Mouse (Mus musculus) cerebellum, postnatal 14 days (tissue): ENCODE data around the gene Kat8.
A peak's percentile ranks its signal among the peaks of the same experiment; 100 is the strongest.

Experiments used
- DNase-seq, 2 experiments: peaks; one replicate each; pipeline ENCODE4 v3.0.0; 2021; ENCODE audit warnings: mixed read lengths in 2 of 2

Gene Kat8

DNA sequence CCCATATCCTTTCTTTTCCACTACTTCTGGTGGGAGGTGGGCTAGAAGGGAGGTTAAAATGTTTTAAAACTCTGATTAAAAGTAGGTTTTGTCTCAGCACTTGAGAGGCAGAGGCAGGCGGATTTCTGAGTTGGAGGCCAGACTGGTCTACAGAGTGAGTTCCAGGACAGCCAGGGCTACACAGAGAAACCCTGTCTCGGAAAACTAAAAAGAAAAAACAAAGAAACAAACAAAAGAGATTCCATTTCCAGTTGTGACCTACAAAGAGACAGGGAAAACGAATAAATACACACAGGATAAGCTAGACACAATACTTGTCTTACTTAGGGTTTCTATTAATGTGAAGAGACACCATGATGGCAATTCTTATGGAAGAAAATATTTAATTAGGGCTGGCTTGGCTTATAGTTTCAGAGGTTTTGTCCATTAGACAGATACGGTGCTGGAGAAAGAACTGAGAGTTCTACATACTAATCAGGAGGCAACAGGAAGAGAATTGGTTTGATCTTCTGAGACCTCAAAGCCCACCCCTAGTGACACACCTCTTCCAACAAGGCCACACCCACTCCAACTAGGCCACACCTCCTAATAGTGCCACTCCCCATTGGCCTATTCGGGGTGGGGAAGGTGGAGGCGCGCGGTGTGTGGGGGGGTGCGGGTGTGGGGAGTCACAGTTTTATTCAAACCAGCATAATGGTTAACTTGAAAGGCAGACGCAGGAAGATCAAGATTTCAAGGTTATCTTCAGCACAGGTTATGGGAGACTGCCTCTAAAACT lies 13.9 kb upstream of the Kat8 start:
- DNase-seq = no peak

DNA sequence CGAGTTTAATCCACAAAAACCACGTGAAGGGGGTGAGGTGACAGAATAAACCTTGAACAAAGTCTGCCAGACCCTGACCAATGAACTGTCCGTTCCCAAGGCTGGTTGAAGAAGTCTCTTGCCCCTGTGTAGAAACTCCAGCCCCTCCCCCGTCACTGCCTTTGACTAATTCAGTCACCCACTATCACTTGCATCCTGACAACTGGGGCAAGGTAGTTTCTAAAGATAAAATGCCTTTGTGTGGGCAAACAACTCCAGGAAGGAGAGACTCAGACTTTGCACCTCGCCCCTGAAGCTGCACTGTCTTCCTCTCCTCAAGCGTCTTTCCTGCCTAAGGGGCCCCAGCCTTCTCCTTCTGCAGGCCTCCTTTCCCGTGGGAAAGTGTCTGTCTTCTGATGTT lies 12.3 kb upstream of the Kat8 start:
- DNase-seq = no peak

DNA sequence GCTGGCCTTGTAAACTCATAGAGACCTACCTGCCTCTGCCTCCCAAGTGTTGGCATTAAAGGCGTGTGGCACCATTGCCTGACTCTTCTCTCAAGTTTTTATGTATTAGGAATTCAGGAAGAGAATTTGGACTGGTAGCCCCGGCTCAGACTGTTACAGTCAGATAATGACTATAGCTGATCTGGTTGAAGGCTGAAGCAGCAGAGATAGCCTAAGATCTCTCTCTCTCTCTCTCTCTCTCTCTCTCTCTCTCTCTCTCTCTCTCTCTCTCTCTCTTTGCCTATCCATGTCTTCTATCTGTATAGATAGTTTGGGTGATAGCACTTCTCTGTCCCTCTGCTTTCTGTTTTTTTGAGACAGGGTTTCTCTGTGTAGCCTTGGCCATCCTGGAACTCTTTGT lies 10.5 kb upstream of the Kat8 start:
- no peak for DNase-seq

DNA sequence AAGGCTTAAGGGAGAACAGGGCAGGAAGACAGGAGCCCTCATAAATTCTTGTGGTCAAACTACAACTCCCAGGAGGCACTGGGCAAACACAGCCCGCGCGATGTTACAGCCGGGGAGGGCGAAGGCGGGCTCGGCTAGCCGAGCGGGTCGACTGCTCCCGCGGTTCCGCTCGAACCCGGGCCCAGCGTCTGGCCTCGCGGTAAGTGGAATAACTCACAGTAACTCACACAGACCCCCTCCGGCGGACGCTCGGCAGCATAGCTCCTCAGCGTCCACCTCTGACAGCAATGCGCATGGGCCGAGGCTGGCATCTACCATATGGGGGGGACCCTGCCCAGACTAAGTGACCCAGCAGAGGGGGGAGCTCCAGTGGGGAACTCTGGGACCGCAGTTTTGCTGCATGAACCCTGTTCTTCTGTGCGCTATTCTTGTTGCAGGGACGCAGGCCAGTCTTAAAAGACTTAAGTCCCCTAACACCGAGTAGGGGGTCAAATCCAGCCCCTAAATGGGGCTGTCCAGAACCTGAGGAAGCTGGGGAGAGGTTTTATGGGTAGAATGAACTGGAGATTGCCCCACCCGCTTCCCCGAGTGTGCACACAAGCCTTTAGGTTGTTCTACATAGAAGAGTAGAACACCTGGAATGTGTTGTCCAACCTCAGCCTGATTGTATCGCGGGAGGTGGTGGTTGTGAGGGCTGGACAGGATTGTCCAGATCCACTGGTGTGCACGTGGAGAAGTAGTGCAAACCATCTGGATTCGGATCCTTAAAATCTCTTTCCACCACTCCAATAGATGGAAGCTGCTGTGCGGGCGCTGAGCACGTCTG lies 8.1 kb upstream of the Kat8 start, which contains the start of gene Bckdk:
Gene Bckdk (plus strand): TSS at position 112 of the 826 bp plus-strand sequence.
- peak; percentile 84 to 85 for DNase-seq

DNA sequence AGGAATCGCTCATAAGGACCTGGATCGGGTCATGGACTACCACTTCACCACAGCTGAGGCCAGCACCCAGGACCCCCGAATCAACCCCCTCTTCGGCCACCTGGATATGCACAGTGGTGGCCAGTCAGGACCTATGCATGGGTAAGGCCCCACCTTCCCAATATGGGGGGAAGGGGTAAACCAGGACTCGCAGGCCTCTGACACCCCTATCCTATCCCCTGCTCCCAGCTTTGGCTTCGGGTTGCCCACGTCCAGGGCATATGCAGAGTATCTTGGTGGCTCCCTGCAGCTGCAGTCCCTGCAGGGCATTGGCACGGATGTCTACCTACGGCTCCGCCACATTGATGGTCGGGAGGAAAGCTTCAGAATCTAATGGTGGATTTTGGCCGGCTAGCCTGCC lies 4.4 kb upstream of the Kat8 start:
- no peak for DNase-seq

DNA sequence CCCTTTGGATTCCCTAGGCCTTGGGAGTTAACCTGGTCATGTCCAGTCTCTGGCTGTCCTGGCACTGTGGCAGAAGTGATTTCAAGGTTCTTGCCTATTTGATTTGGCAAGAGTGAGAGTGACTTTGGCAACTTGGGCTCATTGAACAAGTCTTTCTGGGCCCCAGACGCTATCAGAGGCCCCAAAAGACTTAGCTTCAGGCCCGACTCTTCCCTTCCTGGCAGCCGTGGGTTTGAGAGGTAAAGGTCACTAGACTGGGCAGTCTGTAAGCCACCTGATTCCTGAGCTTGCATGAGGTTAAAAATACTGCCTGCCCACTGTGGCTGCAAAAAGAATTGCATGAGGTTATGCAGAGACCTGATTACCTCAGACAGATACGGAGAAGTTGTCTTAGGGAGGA lies 3.7 kb upstream of the Kat8 start:
- no peak for DNase-seq

DNA sequence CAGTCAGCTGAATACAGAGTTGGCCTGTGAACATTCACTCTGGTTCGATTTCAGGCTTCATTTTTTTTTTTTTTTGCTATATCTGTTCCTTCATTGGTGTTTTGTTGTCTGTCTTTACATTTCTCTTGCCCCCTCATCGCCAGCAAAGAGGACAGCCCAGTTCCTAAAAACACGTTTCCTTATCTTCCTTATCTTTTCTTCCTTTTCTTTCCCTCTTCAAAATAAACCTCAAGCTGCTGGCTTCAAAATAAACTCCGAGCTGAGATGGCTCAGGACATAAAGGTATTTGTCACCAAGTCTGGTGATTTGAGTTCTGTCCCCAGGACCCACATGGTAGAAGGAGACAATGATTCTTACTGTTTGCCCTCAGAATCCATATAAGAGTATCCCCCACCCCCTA lies 622 bp downstream of the Kat8 start:
- no peak for DNase-seq

DNA sequence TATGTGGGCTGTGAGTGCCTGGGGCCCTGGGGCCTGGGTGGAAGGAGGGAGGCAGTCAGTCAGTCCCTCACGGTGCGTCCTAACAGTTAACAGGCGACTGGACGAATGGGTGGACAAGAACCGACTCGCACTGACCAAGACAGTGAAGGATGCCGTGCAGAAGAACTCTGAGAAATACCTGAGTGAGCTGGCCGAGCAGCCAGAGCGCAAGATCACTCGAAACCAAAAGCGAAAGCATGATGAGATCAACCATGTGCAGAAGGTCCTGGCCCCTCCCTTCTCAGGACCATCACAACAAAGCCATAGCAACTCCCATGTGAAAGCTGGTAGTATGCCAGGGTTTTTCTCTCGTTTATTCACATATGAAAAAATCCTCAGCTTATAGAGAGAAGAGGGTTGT lies 3.0 kb downstream of the Kat8 start:
- DNase-seq = no peak

DNA sequence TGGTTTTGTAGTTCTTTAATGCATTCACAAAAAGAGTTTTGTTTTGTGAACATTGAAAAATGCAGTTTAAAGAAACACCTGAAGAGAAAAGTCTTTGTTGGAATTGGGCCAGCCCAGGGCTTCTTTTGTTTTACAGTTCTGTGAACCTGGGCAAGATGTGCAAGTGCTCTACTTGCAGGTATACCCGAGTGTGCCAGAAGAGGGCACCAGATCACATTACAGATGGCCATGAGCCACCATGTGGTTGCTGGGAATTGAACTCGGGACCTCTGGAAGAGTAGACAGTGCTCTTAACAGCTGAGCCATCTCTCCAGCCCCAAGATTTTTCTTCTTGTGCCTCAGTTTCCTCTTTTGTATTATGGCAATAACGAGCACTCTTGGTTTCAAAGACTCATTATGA lies 5.9 kb downstream of the Kat8 start:
- DNase-seq = peak; percentile 56 to 76

DNA sequence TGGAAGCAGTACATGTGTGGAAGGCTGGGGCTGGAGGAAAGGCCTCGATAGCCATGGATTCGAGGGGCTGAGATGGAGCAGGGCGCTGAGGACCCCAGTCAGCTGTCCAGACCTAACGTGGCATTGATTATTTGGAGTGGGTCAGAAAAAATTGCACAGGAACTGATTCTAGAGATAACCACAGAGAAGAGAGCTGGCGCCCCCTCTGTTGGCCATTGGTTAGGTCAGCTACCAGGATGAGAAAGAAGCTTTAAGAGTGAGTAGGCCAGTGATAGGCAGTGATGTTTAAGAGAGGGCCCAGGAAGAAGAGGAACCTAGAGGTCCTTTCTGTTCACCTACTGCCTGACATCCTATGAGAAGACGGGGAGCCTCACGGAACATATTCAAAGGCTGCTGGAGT lies 7.0 kb downstream of the Kat8 start:
- peak in 1 of 2 experiments; percentile 68 for DNase-seq

DNA sequence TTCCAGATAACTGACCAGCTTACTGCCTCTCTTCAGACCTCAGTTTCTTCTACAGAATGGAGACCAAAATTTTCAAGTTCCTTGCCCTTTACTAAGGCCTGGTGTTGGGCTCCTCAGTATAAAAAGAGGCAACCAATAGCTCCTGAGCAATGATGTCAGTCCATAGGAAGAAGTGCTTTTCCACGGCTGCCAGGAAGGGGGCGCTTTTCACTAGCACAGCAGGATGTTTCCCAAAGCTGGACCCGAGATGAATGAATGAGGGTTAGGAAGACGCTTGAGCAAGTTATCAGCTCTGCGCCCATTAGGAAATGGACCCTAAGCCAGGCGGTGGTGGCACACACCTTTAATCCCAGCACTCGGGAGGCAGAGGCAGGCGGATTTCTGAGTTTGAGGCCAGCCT lies 9.2 kb downstream of the Kat8 start:
- peak in 1 of 2 experiments; percentile 40 for DNase-seq

DNA sequence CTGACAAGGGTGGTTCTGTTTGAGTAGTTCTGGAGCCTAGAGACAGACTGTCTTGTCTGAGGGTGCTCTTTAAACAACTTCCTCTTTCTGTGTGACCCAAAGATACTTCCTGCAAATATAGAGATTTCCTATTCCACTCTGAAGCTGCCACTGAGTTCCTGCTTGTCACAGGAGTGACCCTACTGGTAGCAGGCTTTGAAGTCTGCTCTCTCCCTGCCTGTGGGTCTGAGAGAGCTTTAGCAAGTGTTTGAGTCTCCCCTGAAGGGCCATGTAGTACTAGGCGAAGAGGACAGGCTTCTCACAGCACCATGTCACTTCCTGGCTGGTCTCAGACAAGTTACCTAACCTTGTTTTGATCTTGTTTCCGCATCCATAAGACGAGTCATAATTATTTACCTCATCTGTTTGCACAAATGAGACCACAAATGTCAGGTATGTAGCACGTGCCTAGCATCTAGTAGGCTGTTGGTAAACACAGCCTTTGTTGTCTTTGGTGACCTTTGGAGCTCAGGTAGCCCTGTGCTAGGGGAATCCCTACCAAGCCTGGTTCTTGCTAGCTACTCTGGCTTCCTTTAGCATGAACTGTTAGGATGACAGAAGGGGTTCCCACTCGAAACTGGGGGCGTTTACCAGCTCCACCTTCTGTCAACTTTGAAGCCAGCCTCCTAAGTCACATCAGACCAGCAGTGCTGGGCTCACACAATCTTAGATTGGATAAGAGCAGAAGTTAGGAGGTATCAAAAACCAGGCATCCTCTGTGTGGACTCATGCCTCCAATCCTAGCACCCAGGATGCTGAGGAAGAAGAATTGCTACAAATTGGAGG lies 10.3 kb downstream of the Kat8 start:
- DNase-seq = no peak

DNA sequence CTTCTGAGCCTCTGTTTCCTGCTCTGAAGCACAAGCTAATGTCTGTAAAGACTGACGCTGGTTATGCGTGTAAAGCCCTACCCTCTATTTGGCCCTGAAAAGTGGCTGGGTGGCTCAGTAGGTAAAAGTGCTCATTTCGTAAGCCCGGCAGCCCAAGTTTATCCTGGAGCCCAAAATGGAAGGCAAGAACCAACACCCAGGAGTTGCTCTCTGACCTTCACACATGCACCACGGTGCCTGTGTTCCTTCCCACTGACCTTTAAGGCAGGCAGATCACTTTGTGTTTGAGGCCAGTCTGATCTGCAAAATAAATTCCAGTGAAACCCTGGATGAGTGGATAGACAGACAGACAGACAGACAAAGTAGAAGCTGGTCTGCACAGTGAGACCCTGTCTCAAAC lies 11.4 kb downstream of the Kat8 start:
- DNase-seq = no peak

DNA sequence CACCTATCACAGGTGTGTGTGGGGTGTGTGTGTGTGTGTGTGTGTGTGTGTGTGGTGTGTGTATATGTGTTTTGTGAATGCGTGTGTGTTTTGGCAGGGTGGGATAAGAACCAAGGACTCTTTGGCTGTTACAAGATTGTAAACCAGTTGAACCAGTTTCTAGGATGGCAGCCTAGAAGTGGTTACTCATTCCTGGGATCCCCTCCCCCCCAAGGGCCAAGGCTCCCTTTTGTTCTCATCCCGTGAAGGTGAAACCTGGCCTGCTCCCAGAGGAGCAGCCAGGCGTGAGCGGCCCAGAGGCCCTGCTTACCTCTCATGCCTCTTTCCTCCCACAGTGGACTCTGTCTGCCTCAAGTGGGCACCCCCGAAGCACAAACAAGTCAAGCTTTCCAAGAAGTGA lies 12.9 kb downstream of the Kat8 start:
- DNase-seq = no peak

DNA sequence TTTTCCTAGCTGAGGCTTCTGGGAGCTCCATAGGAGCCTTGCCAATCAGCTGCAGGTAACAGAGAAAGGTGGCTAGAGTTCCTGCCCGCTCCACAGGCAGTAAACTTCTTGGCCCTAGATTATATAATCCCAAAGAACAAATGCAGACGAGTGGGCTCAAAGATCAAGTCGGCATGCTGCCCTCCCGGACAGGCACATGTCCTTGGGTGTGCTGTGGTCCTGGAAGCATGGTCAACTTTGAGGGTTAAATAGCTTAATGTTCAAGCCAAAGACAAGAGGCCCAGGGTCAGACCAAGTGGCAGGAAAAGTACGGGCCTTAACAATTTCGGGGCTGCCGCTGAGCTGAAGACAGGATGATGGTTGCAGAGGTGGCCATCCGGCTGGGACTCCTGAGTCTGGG lies 13.8 kb downstream of the Kat8 start:
- no peak for DNase-seq

DNA sequence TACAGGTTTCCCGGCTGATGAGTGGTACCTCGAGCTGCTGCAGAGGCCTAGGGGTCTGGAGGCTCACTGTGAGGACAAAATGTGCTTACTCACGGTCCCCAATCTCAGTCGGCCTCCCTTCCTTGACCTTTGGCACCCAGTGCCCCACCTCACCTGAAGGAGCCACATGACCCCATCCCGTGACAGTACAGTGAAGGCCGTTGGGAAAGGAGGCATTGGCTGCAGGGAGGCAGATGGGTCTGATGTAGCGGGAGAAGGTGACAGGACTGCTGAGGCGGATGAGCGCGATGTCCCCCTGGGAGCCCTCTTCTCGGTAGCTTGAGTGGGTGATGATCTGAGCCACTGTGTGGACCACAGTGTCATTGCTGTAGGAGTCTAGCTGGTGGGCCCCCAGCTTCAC lies 14.5 kb downstream of the Kat8 start:
- DNase-seq = no peak

DNA sequence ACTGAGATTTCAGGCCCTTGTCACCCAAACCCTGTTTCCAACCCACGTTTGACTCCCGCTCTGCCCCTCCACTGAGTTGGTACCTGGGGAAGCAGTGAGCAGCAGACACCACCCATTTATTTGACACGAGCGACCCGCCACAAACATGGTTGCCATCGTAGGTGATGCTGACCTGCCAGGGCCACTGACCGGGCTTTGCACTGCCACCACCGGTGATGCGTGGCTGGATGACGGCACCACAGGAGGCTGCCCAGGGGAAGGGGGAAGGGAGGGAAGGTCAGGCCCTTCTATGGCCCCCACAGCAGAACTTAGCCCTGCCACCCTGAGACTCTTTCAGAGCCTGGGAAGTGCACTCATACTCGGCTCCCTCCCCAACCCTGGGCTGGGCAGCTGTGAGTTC lies 15.4 kb downstream of the Kat8 start:
- no peak for DNase-seq

DNA sequence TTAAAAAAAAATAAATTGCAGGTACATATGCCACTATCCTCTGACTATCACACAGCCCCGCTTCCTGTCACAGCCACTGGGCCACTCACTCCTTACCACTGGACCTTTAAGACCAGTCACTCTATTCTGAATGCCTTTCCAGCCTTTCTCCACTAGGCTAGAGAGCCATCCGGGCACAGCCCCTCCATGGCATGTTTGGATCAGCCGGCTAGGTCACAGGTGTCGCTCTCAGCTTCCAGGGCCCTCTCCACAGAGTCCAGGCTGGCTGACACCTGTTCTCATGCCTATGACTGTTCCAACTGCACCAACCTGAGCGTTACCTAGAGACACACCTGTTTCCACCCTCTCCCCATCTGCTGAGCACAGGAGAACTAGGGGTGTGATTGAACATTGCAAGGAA lies 16.3 kb downstream of the Kat8 start:
- DNase-seq = peak; percentile 62 to 75

DNA sequence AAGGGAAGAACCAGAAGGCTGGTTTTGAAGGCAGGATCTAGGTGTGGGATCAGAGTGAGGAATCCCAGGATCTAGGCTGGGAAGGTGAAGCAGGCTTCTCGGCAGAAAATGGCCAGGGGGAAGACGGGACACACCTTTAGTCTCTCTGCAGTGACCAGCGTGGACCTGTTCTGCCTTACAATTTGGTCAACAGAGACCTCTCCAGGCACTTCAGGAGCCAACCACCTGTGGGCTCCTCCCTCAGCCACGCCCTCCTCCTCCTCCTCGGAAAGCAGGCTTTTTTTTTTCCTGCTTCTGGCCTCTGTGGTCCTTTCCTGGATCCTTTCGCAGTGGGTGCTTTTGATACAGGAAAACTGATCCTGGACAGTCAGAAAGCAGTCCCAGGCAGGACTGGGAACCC lies 17.6 kb downstream of the Kat8 start, which contains the start of gene Prss8:
Gene Prss8 (minus strand): TSS at position 182 of the 400 bp plus-strand sequence.
- no peak for DNase-seq

DNA sequence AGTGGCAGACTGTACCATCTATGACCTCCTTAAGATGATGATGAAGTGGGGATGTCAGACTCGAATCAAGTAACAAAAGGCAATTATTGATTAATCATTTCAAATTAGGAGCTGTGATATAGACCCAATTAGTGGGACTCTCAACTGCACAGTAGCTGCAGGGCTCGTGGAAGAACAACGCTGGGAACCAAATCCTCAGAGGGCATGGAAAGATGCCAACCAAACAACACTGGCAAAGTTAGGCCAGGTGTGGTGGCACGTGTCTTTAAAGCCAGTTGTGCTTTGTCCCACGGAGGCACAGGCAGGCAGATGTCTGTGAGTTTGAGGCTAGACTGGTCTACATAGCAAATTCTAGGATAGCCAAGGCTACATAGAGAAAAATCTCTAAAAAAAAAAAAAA lies 18.3 kb downstream of the Kat8 start:
- no peak for DNase-seq

DNA sequence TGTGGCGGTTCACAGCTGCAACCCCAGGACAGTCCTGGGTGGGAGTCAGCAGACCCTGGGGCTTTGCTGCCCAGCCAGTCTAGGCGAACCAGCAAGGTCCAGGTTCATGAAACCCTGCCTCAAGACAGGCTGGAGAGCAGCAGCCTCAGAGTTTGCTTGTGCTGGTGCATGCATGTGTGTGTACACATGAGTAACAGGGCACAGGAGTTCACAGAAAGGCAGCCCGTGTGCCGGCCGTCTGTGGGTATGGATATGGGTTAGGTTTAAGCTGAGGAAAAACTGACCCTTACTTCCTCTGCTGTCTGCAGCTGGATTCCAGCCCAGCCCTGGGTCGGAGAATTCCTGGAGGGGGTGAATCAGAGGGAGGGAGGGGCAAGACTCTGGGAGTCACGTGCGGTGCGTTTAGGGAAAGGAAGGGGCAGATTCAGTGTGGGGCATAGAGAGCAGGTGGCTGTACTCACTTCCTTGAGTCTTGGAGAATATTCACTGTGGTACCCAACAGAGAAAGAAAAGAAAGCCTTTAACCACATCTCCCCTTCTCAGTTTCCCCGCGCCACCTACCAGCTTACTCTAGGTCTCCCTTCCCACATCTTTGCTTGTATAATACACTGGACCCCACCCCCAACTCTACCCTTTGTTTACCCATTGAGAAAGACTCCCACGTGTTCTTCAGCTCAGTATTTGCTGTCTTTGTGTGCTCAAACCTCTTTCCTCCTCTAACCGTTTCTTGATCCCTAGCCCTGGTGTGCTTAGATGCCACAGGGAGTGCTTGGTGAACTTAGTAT lies 19.2 kb downstream of the Kat8 start:
- no peak for DNase-seq

DNA sequence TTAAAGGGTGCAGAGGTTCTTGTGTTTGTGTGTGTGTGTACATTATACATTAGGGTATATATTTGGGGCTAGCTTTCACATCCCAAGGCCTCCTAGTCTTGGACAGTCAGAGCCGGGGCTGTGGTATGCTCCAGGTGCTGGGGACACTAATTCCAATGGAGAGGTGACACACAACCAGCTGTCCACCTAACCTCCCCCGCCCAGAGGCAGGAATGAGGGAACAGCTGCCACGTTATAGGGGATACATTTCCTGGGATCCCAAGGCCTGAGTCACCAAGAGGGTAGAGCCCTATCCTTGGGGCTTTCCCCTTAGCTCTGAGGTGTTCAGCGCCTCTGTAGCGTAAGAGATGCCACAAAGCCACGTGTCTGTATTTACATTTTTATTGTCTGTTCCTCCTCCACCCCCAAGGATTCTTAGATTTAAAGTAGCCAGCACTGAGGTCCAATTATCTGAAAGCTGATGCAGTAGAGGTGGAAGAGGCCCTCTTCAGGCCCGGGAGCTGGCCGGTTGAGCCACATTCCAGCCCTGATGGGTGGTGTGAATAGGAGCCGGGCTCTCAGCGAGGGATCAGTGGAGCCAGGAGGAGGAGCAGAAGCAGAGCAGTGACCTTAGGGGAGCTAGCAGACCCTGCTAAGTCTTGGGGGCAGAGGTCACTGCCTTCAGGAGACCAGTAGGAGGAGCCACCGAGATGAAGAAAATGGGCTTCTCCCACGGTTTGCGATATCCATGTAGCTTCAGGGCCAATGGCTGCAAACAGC lies 20.1 kb downstream of the Kat8 start:
- DNase-seq = no peak
